Mouse (Mus musculus) C3H10T1/2 (cell line): ENCODE measurements around the gene Acaa1b. TPM values are rescaled to one million over a fixed set of nuclear protein-coding genes. Genes with fewer than 3 reads are reported as not detected.

Source experiments
- polyA plus RNA-seq, 2 experiments: library from polyadenylated mRNA; unstranded; fragments of >200 nt; fragmentation: generic; extraction: Trizol; gene quantifications; one replicate each; pipeline ENCODE4 v1.2.1; 2012; ENCODE audit warnings: missing spikeins in 2 of 2

Acaa1b gene
- polyA plus RNA-seq = 1 to 10 TPM; 1.5 to 1.6 TPM

GRCm38 (mm10) chr9:119156278-119157201 is at the start of gene Acaa1b:
Gene Acaa1b, minus strand, starts transcription at chr9:119157093.

GRCm38 (mm10) chr9:119158861-119159260 is 2.0 kb upstream of the Acaa1b start, which contains the start of gene Gm47289:
Gene Gm47289, plus strand, starts transcription at chr9:119159161.

GRCm38 (mm10) chr9:119101992-119102782 is 54.7 kb downstream of the Acaa1b start, which contains the start of gene Dlec1:
Gene Dlec1, plus strand, starts transcription at chr9:119102478.

Other genes starting within 250 kb of the Acaa1b start
- gene Ctdspl, start 230.6 kb downstream of the Acaa1b start, polyA plus RNA-seq = 10 to 100 TPM in 1 of 2 experiments, 1 to 10 TPM in 1; 5.0 to 14.3 TPM
- 10 to 100 TPM in 1 of 2 experiments, 1 to 10 TPM in 1; 2.0 to 12.0 TPM for gene Vill, start 104.3 kb downstream of the Acaa1b start, polyA plus RNA-seq
- gene Plcd1, start 63.6 kb downstream of the Acaa1b start, polyA plus RNA-seq = 10 to 100 TPM; 13.0 to 41.1 TPM
- under 1 TPM; 0.05 to 0.66 TPM for gene Dlec1, start 54.6 kb downstream of the Acaa1b start, polyA plus RNA-seq
- gene Gm47289, start 2.1 kb upstream of the Acaa1b start, polyA plus RNA-seq = not detected
- gene Slc22a13, start 52.0 kb upstream of the Acaa1b start, polyA plus RNA-seq = not detected
- gene Oxsr1, start 165.3 kb upstream of the Acaa1b start, polyA plus RNA-seq = 1 to 10 TPM; 1.5 to 7.9 TPM
- 10 to 100 TPM; 30.6 to 66.9 TPM for gene Acaa1a, start 182.6 kb upstream of the Acaa1b start, polyA plus RNA-seq
- 10 to 100 TPM; 13.9 to 25.7 TPM for gene Myd88, start 184.3 kb upstream of the Acaa1b start, polyA plus RNA-seq
- gene Xylb, start 200.3 kb upstream of the Acaa1b start, polyA plus RNA-seq = 1 to 10 TPM; 1.3 to 1.4 TPM
- gene Slc22a14, start 208.5 kb upstream of the Acaa1b start, polyA plus RNA-seq = not detected
- gene Acvr2b, start 245.0 kb upstream of the Acaa1b start, polyA plus RNA-seq = 1 to 10 TPM; 1.9 to 2.7 TPM